In the genomic region with DNA sequence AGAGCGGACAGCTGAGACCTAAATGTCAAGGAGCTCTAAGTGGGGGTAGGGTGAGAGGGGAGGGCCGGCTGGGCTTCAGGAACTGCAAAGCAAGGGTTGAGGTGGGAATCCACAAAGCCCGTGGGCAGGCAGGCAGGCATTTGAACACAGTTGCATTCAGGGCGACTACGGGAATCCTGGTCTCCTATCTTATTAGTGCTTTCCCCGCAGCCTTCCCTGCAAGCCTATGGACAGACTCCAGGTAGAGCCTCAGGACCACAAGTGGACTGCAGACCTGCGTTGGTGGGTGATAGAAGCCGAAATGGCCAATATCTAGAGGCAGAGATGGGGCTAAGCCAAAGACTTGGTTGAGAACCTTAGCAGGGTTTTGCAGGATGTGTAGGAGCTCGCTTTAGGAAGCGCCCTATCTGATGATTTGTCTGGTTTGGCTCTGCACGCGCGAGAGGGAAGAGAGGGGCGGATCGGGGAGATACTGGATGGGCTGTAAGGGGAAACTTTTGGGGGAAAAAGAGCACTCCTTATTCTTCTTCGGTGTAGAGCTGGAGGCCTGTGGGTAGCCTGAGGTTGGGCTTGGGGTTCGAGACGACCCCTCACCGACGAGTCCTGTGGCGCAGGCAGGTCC, we compare ENCODE assay signal across 7 mouse cellular contexts. TPM values are rescaled to one million over a fixed set of nuclear protein-coding genes. Genes with fewer than 3 reads are reported as not detected.
A peak's percentile ranks its signal among the peaks of the same experiment; 100 is the strongest.
DNase-seq lines count a peak whose midpoint lies in the region; ATAC-seq and TF ChIP-seq lines count a peak whose summit lies in the region.

No protein-coding gene starts in this region.

- TF ChIP-seq POLR2A in testis, adult 2 months (IDR thresholded peaks at IDR 0.05; ENCODE audit: control insufficient read depth, low read depth, low read length) = no peak

- peak overlapping the region; percentile 94 for H3K4me3 ChIP-seq in testis, adult 2 months (ENCODE audit: control insufficient read depth, low read depth, low read length)
- peak overlapping the region; percentile 37 for H3K4me3 ChIP-seq in forebrain, embryonic 12.5 days (replicated peaks)
- peak overlapping the region; percentile 72 for H3K4me3 ChIP-seq in liver, embryonic 11.5 days (ENCODE audit: low read depth, low read length)

- TF ChIP-seq CTCF in testis, adult 2 months (IDR thresholded peaks at IDR 0.05; ENCODE audit: control insufficient read depth, insufficient read depth, insufficient replicate concordance, low read depth, low read length) = no peak

- peak overlapping the region; percentile 51 for H3K4me2 ChIP-seq in forebrain, embryonic 12.5 days
- H3K4me2 ChIP-seq in liver, embryonic 11.5 days = peak overlapping the region; percentile 97

- H3K27ac ChIP-seq in testis, adult 2 months (ENCODE audit: control insufficient read depth, insufficient read depth, low read depth, low read length) = no peak overlapping the region
- no peak overlapping the region for H3K27ac ChIP-seq in forebrain, embryonic 12.5 days
- H3K27ac ChIP-seq in liver, embryonic 11.5 days (ENCODE audit: low read depth, low read length) = peak overlapping the region; percentile 99

- no peak for DNase-seq in testis, postnatal 14 days (ENCODE audit: low spot score)
- no peak for DNase-seq in liver, embryonic 11.5 days (ENCODE audit: low spot score)
- peak; percentile 50 for DNase-seq in testis, postnatal 10 days (ENCODE audit: low spot score)
- no peak for DNase-seq in left cerebral cortex, postnatal 4 days
- DNase-seq in left cerebral cortex, postnatal 10 days (ENCODE audit: extremely low spot score in 1 of 2, low spot score in 2 of 2) = no peak

- no peak for ATAC-seq in forebrain, embryonic 12.5 days (ENCODE audit: low FRiP score)
- ATAC-seq in liver, embryonic 11.5 days (replicated peaks; ENCODE audit: low FRiP score) = no peak

- peak overlapping the region; percentile 47 for H3K9ac ChIP-seq in forebrain, embryonic 12.5 days
- H3K9ac ChIP-seq in liver, embryonic 11.5 days (ENCODE audit: low read depth, low read length) = peak overlapping the region; percentile 96

- intact Hi-C loops in left cerebral cortex, postnatal 4 days (cut with DNase I) = no loop called here
- intact Hi-C loops in left cerebral cortex, postnatal 10 days (cut with DNase I) = no loop called here

- WGBS in forebrain, embryonic 12.5 days = 44% methylated on average over 21 of the region's 21 CpGs
- WGBS in liver, embryonic 11.5 days = 20% methylated on average over 21 of the region's 21 CpGs

- H3K9me3 ChIP-seq in forebrain, embryonic 12.5 days = no peaks in the 10 kb centered on the region
- H3K9me3 ChIP-seq in liver, embryonic 11.5 days (ENCODE audit: control insufficient read depth, low read length) = no peaks in the 10 kb centered on the region

- H3K27me3 ChIP-seq in testis, adult 2 months (ENCODE audit: control insufficient read depth, insufficient read depth, low read length) = peaks cover 9% of the 10 kb centered on the region
- H3K27me3 ChIP-seq in forebrain, embryonic 12.5 days = peaks cover 26% of the 10 kb centered on the region
- no peaks in the 10 kb centered on the region for H3K27me3 ChIP-seq in liver, embryonic 11.5 days (replicated peaks; ENCODE audit: control insufficient read depth, insufficient read depth, low read length)

- H3K36me3 ChIP-seq in testis, adult 2 months (ENCODE audit: control insufficient read depth, insufficient read depth, low read length) = no peaks in the 10 kb centered on the region
- H3K36me3 ChIP-seq in forebrain, embryonic 12.5 days (replicated peaks) = peaks cover 5% of the 10 kb centered on the region; the same call in 1 of the 2 replicates
- peaks cover 8% of the 10 kb centered on the region; the same call in 1 of the 2 replicates for H3K36me3 ChIP-seq in liver, embryonic 11.5 days (ENCODE audit: control insufficient read depth, insufficient read depth, low read length)

- peaks cover 44% of the 10 kb centered on the region for H3K4me1 ChIP-seq in testis, adult 2 months (ENCODE audit: control insufficient read depth, insufficient read depth, low read length)
- H3K4me1 ChIP-seq in forebrain, embryonic 12.5 days = peaks cover 32% of the 10 kb centered on the region
- H3K4me1 ChIP-seq in liver, embryonic 11.5 days (replicated peaks; ENCODE audit: control insufficient read depth, insufficient read depth, low read length) = peaks cover 76% of the 10 kb centered on the region

RNA-seq across cellular contexts. Expression of gene Smdt1, which starts 1.8 kb away (rescaled TPM):
- polyA plus RNA-seq in testis, adult 2 months (2012; rRNA removed) = 129 and 140 TPM in 2 replicates
- 245 and 250 TPM in 2 replicates for polyA plus RNA-seq in forebrain, embryonic 12.5 days (2016; fragmentation: Nextera tagmentation; extraction: Ambion mirVana)
- polyA plus RNA-seq in liver, embryonic 11.5 days (2014; fragmentation: Nextera tagmentation; extraction: Ambion mirVana) = 218 and 233 TPM in 2 replicates
- total RNA-seq in left cerebral cortex, postnatal 4 days (2021) = 100 to 1,000 TPM; 122 to 125 TPM
- total RNA-seq in left cerebral cortex, postnatal 10 days (2021) = 100 to 1,000 TPM; 130 to 139 TPM

RNA-seq across cellular contexts. Expression of gene Pheta2, which starts 1.8 kb away (rescaled TPM):
- 5.0 and 5.5 TPM in 2 replicates for polyA plus RNA-seq in testis, adult 2 months (2012; rRNA removed)
- 3.0 and 3.6 TPM in 2 replicates for polyA plus RNA-seq in forebrain, embryonic 12.5 days (2016; fragmentation: Nextera tagmentation; extraction: Ambion mirVana)
- polyA plus RNA-seq in liver, embryonic 11.5 days (2014; fragmentation: Nextera tagmentation; extraction: Ambion mirVana) = 34.0 and 35.4 TPM in 2 replicates
- total RNA-seq in left cerebral cortex, postnatal 4 days (2021) = 1 to 10 TPM; 1.1 to 1.2 TPM
- 1 to 10 TPM in 1 of 2 experiments, under 1 TPM in 1; 0.69 to 2.4 TPM for total RNA-seq in left cerebral cortex, postnatal 10 days (2021)

RNA-seq across cellular contexts. Expression of gene Naga, which starts 1.8 kb away (rescaled TPM):
- polyA plus RNA-seq in testis, adult 2 months (2012; rRNA removed) = 45.3 and 48.9 TPM in 2 replicates
- 20.4 and 20.5 TPM in 2 replicates for polyA plus RNA-seq in forebrain, embryonic 12.5 days (2016; fragmentation: Nextera tagmentation; extraction: Ambion mirVana)
- 33.7 and 37.2 TPM in 2 replicates for polyA plus RNA-seq in liver, embryonic 11.5 days (2014; fragmentation: Nextera tagmentation; extraction: Ambion mirVana)
- total RNA-seq in left cerebral cortex, postnatal 4 days (2021) = 10 to 100 TPM; 32.1 to 33.6 TPM
- 10 to 100 TPM; 34.5 to 41.0 TPM for total RNA-seq in left cerebral cortex, postnatal 10 days (2021)

RNA-seq across cellular contexts. Expression of gene Ndufa6, which starts 13.6 kb away (rescaled TPM):
- polyA plus RNA-seq in testis, adult 2 months (2012; rRNA removed) = 240 and 246 TPM in 2 replicates
- polyA plus RNA-seq in forebrain, embryonic 12.5 days (2016; fragmentation: Nextera tagmentation; extraction: Ambion mirVana) = 277 and 278 TPM in 2 replicates
- polyA plus RNA-seq in liver, embryonic 11.5 days (2014; fragmentation: Nextera tagmentation; extraction: Ambion mirVana) = 432 and 467 TPM in 2 replicates
- 100 to 1,000 TPM; 161 to 174 TPM for total RNA-seq in left cerebral cortex, postnatal 4 days (2021)
- 100 to 1,000 TPM; 167 to 200 TPM for total RNA-seq in left cerebral cortex, postnatal 10 days (2021)

RNA-seq across cellular contexts. Expression of gene Cyp2d22, which starts 39.5 kb away (rescaled TPM):
- polyA plus RNA-seq in testis, adult 2 months (2012; rRNA removed) = 9.9 and 11.0 TPM in 2 replicates
- polyA plus RNA-seq in forebrain, embryonic 12.5 days (2016; fragmentation: Nextera tagmentation; extraction: Ambion mirVana) = 2.1 and 2.8 TPM in 2 replicates
- 6.8 and 7.0 TPM in 2 replicates for polyA plus RNA-seq in liver, embryonic 11.5 days (2014; fragmentation: Nextera tagmentation; extraction: Ambion mirVana)
- total RNA-seq in left cerebral cortex, postnatal 4 days (2021) = 1 to 10 TPM; 5.3 to 7.0 TPM
- 10 to 100 TPM; 10.7 to 11.5 TPM for total RNA-seq in left cerebral cortex, postnatal 10 days (2021)

Comparison
In these comparisons a context has a peak if more than half of its experiments do, and no peak if none do; other contexts are left out.
1. H3K4me3 ChIP-seq: peak in every context shown above with its lines; median percentile 94 in testis, adult 2 months; 72 in liver, embryonic 11.5 days; 37 in forebrain, embryonic 12.5 days.